Comparison of ENCODE assay signal across 8 mouse cellular contexts in genomic region chr5:137745214-137746171, GRCm38 (mm10). TPM values are rescaled to one million over a fixed set of nuclear protein-coding genes. Genes with fewer than 3 reads are reported as not detected.
A peak's percentile ranks its signal among the peaks of the same experiment; 100 is the strongest.
DNase-seq lines count a peak whose midpoint lies in the region; ATAC-seq and TF ChIP-seq lines count a peak whose summit lies in the region.

TSS of gene Tsc22d4 (plus strand) at chr5:137745730.

- H3K4me2 ChIP-seq in intestine, postnatal 0 days (replicated peaks; ENCODE audit: low read depth): peak within 1 kb of the TSS; percentile 95
- peak within 1 kb of the TSS; percentile 81 for H3K4me2 ChIP-seq in midbrain, embryonic 12.5 days (replicated peaks)

- peak; percentile 97 for DNase-seq in 3134 (ENCODE audit: extremely low read depth, insufficient read length, low spot score)
- peak; percentile 95 for DNase-seq in adrenal gland, postnatal 14 days
- peak; percentile 91 for DNase-seq in embryonic facial prominence, embryonic 10.5 days (ENCODE audit: low spot score)
- DNase-seq in gonadal fat pad, adult 2 months (ENCODE audit: low read depth): peak; percentile 67
- DNase-seq in limb, embryonic 10.5 days (ENCODE audit: low spot score): peak; percentile 92

- peak; percentile 84 for TF ChIP-seq POLR2A in small intestine, adult 2 months (IDR thresholded peaks at IDR 0.05; ENCODE audit: low read depth, low read length)

- H3K9ac ChIP-seq in intestine, postnatal 0 days (ENCODE audit: low read depth, low read length): peak within 1 kb of the TSS; percentile 86
- H3K9ac ChIP-seq in midbrain, embryonic 12.5 days (replicated peaks): peak within 1 kb of the TSS; percentile 74

- peak within 1 kb of the TSS; percentile 88 for H3K4me3 ChIP-seq in embryonic facial prominence, embryonic 10.5 days
- peak within 1 kb of the TSS; percentile 82 for H3K4me3 ChIP-seq in intestine, postnatal 0 days (ENCODE audit: low read depth, low read length)
- H3K4me3 ChIP-seq in limb, embryonic 10.5 days: peak within 1 kb of the TSS; percentile 81
- H3K4me3 ChIP-seq in midbrain, embryonic 12.5 days: peak within 1 kb of the TSS; percentile 62
- H3K4me3 ChIP-seq in small intestine, adult 2 months (ENCODE audit: low read depth, low read length): peak within 1 kb of the TSS; percentile 90

- H3K27ac ChIP-seq in embryonic facial prominence, embryonic 10.5 days (replicated peaks): peak within 1 kb of the TSS; percentile 93
- peak within 1 kb of the TSS; percentile 98 for H3K27ac ChIP-seq in intestine, postnatal 0 days (ENCODE audit: low read depth, low read length)
- H3K27ac ChIP-seq in limb, embryonic 10.5 days: peak within 1 kb of the TSS; percentile 88
- H3K27ac ChIP-seq in midbrain, embryonic 12.5 days (replicated peaks): peak within 1 kb of the TSS; percentile 94
- peak within 1 kb of the TSS; percentile 96 for H3K27ac ChIP-seq in small intestine, adult 2 months (ENCODE audit: insufficient read depth, low read depth, low read length)

- H3K36me3 ChIP-seq in embryonic facial prominence, embryonic 10.5 days (replicated peaks): peaks cover 11% of the 10 kb centered on the region
- peaks cover 6% of the 10 kb centered on the region; the same call in 1 of the 2 replicates for H3K36me3 ChIP-seq in intestine, postnatal 0 days (ENCODE audit: control insufficient read depth, insufficient read depth)
- peaks cover 10% of the 10 kb centered on the region for H3K36me3 ChIP-seq in limb, embryonic 10.5 days
- no peaks in the 10 kb centered on the region for H3K36me3 ChIP-seq in midbrain, embryonic 12.5 days
- peaks cover 6% of the 10 kb centered on the region; the same call in 1 of the 2 replicates for H3K36me3 ChIP-seq in small intestine, adult 2 months (ENCODE audit: control insufficient read depth, insufficient read depth, low read length)

- H3K9me3 ChIP-seq in embryonic facial prominence, embryonic 10.5 days: no peaks in the 10 kb centered on the region
- H3K9me3 ChIP-seq in intestine, postnatal 0 days (ENCODE audit: control insufficient read depth): no peaks in the 10 kb centered on the region
- H3K9me3 ChIP-seq in limb, embryonic 10.5 days (replicated peaks): no peaks in the 10 kb centered on the region
- H3K9me3 ChIP-seq in midbrain, embryonic 12.5 days: no peaks in the 10 kb centered on the region

- H3K27me3 ChIP-seq in embryonic facial prominence, embryonic 10.5 days (replicated peaks; ENCODE audit: low read depth, poor library complexity, severe bottlenecking): no peaks in the 10 kb centered on the region
- H3K27me3 ChIP-seq in intestine, postnatal 0 days (replicated peaks; ENCODE audit: control insufficient read depth, insufficient read depth, low read length): no peaks in the 10 kb centered on the region
- no peaks in the 10 kb centered on the region for H3K27me3 ChIP-seq in limb, embryonic 10.5 days (ENCODE audit: low read depth, poor library complexity, severe bottlenecking)
- H3K27me3 ChIP-seq in midbrain, embryonic 12.5 days: no peaks in the 10 kb centered on the region
- H3K27me3 ChIP-seq in small intestine, adult 2 months (ENCODE audit: control insufficient read depth, insufficient read depth, low read length): no peaks in the 10 kb centered on the region

- peak; percentile 69 for ATAC-seq in intestine, postnatal 0 days
- peak; percentile 80 for ATAC-seq in midbrain, embryonic 12.5 days (ENCODE audit: low FRiP score, low read depth)

- TF ChIP-seq CTCF in intestine, postnatal 0 days (IDR thresholded peaks at IDR 0.05; ENCODE audit: low read depth): no peak
- no peak for TF ChIP-seq CTCF in small intestine, adult 2 months (IDR thresholded peaks at IDR 0.05; ENCODE audit: extremely low read depth, insufficient read length, insufficient replicate concordance, low read depth, low read length)

- WGBS in embryonic facial prominence, embryonic 10.5 days: 6% methylated on average over 28 of the region's 28 CpGs
- 2% methylated on average over 28 of the region's 28 CpGs for WGBS in intestine, postnatal 0 days
- 7% methylated on average over 28 of the region's 28 CpGs for WGBS in limb, embryonic 10.5 days
- 5% methylated on average over 28 of the region's 28 CpGs for WGBS in midbrain, embryonic 12.5 days
- 3% methylated on average over 28 of the region's 28 CpGs for WGBS in small intestine, adult 2 months

- H3K4me1 ChIP-seq in embryonic facial prominence, embryonic 10.5 days: peaks cover 57% of the 10 kb centered on the region
- peaks cover 8% of the 10 kb centered on the region; the same call in 1 of the 2 replicates for H3K4me1 ChIP-seq in intestine, postnatal 0 days (replicated peaks; ENCODE audit: control insufficient read depth, insufficient read depth, low read length)
- peaks cover 59% of the 10 kb centered on the region for H3K4me1 ChIP-seq in limb, embryonic 10.5 days
- peaks cover 50% of the 10 kb centered on the region for H3K4me1 ChIP-seq in midbrain, embryonic 12.5 days
- peaks cover 14% of the 10 kb centered on the region for H3K4me1 ChIP-seq in small intestine, adult 2 months (ENCODE audit: control insufficient read depth, insufficient read depth, insufficient read length, low read length)

RNA-seq across cellular contexts. Expression of gene Tsc22d4, which starts in this region (rescaled TPM):
- total RNA-seq in adrenal gland, postnatal 14 days (2021): 74.9 and 87.3 TPM in 2 replicates
- polyA plus RNA-seq in embryonic facial prominence, embryonic 10.5 days (2016; fragmentation: Nextera tagmentation; extraction: Ambion mirVana): 89.8 and 94.3 TPM in 2 replicates
- 138 and 226 TPM in 2 replicates for polyA plus RNA-seq in gonadal fat pad, adult 2 months (2012; rRNA removed)
- polyA plus RNA-seq in intestine, postnatal 0 days (2015; fragmentation: Nextera tagmentation; extraction: Ambion mirVana): 111 and 119 TPM in 2 replicates
- polyA plus RNA-seq in limb, embryonic 10.5 days (2016; fragmentation: Nextera tagmentation; extraction: Ambion mirVana): 78.1 and 99.5 TPM in 2 replicates
- 68.4 and 71.4 TPM in 2 replicates for polyA plus RNA-seq in midbrain, embryonic 12.5 days (2016; fragmentation: Nextera tagmentation; extraction: Ambion mirVana)
- 72.9 and 209 TPM in 2 replicates for polyA plus RNA-seq in small intestine, adult 2 months (2012; rRNA removed)

Comparison
In these comparisons a context has a peak if more than half of its experiments do, and no peak if none do; other contexts are left out.
1. Peak in every context shown above with its lines: DNase-seq, ATAC-seq, H3K4me3 ChIP-seq and H3K27ac ChIP-seq.